Mouse (Mus musculus): ENCODE data around the gene Lamc2. TPM values are rescaled to one million over a fixed set of nuclear protein-coding genes. Genes with fewer than 3 reads are reported as not detected.
"Not testable (repeated sequence)": the region's sequence is repeated elsewhere in the genome, so short reads cannot be mapped to it uniquely, and the experiment has no call there.

Gene Lamc2
- polyA plus RNA-seq, 1 experiment from 2014 or later = 0.53 TPM

DNA sequence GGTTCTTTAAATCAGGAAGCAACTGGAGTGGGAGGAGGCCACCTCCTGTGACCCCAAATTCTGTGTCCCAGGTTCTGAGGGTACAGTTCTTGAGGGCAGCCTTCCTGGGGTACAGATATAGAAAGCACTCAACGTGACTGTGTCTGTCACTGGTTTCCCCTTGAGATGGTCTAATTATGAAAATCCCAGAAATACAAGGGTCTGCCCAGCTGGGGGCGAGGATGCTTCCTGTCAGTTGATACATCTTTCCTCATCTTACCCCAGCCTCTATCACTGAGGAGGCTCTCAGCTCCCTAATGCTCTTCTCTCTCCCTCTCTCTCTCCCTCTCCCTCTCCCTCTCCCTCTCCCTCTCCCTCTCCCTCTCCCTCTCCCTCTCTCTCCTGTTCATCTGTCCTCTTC lies 96.2 kb downstream of the Lamc2 start:
- H3K4me1 ChIP-seq = no peaks in the 10 kb centered on the region
- no peak for ATAC-seq (ENCODE audit: low FRiP score, low read depth)
- no peaks in the 10 kb centered on the region; the same call in 1 of the 2 replicates for H3K27me3 ChIP-seq (replicated peaks)
- H3K4me3 ChIP-seq = no peak overlapping the region
- no peaks in the 10 kb centered on the region for H3K9me3 ChIP-seq
- WGBS = 74% methylated on average over 2 of the region's 2 CpGs
- H3K4me2 ChIP-seq (replicated peaks) = no peak overlapping the region
- no peak overlapping the region for H3K9ac ChIP-seq
- H3K36me3 ChIP-seq = peaks cover 3% of the 10 kb centered on the region; the same call in 1 of the 2 replicates
- H3K27ac ChIP-seq = no peak overlapping the region

DNA sequence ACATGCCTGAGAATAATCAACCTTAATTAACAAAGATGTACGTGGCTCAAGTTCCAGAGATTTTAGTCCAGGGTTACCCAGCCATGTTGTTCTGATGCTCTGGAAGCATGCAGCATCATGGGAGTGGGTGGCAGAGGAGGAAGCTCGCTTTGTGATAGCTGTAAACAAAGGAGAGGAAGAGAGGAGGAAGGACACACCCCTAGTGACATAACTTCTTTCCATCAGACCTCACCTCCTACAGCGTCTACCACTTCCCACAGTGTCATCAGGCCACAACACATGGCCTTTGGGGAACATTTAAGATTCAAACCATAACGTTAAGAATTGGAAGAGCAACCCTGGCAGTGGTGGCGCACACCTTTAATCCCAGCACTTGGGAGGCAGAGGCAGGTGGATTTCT lies 98.5 kb downstream of the Lamc2 start:
- WGBS = 85% methylated on average over 5 of the region's 5 CpGs
- Histone ChIP-seq H3K4me3 (no peak overlapping the region), H3K36me3 (peaks cover 4% of the 10 kb centered on the region; the same call in 1 of the 2 replicates), H3K27me3 (replicated peaks) (no peaks in the 10 kb centered on the region), H3K4me1 (no peaks in the 10 kb centered on the region), H3K27ac (no peak overlapping the region), H3K9me3 (no peaks in the 10 kb centered on the region), H3K4me2 (replicated peaks) (no peak overlapping the region), H3K9ac (no peak overlapping the region)
- no peak for ATAC-seq (ENCODE audit: low FRiP score, low read depth)

DNA sequence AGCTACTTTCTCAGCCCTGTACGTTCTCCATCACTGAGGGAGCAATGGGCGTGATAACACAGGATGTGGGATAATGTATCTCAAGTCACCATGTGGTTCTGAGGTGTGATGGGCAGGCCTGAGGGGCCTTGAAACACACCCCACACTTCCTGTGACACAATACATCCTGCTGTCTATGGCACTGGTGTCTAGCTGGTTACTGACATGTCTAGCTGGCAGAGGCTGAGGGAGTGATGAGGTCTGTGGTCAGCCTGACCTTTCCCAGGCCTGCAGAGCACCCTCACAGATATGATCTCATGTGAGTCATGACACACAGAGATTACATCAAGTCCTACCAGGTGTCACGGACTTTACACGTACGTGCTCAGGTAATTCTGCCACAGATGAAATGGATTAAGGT lies 101.0 kb downstream of the Lamc2 start:
- Histone ChIP-seq H3K27me3 (replicated peaks) (no peaks in the 10 kb centered on the region), H3K4me1 (no peaks in the 10 kb centered on the region), H3K9ac (no peak overlapping the region), H3K27ac (no peak overlapping the region), H3K9me3 (no peaks in the 10 kb centered on the region), H3K4me2 (replicated peaks) (no peak overlapping the region), H3K36me3 (peaks cover 4% of the 10 kb centered on the region; the same call in 1 of the 2 replicates), H3K4me3 (no peak overlapping the region)
- WGBS = 89% methylated on average over 5 of the region's 5 CpGs
- no peak for ATAC-seq (ENCODE audit: low FRiP score, low read depth)

DNA sequence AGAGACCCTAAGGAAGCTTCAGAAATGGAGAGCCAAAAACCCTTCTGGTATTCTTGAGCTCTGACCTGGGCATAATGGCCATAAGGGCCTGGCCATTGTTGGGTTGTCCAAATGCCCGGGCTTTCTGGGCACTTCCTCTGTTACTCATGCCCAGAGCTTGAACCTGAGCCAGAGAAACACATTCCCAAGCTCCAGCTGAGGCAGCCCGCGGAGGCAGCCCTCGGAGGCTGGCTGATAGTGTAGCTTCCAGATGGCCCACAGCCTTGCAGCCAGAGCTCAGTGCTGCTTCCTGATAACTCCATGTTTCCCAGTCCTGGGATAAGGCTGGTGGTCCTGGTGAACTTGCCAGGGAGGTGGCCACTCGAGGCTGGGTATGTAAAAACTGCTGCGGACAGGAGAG lies 102.1 kb downstream of the Lamc2 start:
- no peak overlapping the region for H3K9ac ChIP-seq
- no peaks in the 10 kb centered on the region for H3K4me1 ChIP-seq
- H3K4me2 ChIP-seq (replicated peaks) = no peak overlapping the region
- H3K9me3 ChIP-seq = no peaks in the 10 kb centered on the region
- 74% methylated on average over 6 of the region's 6 CpGs for WGBS
- ATAC-seq (ENCODE audit: low FRiP score, low read depth) = no peak
- H3K27ac ChIP-seq = no peak overlapping the region
- no peak overlapping the region for H3K4me3 ChIP-seq
- H3K36me3 ChIP-seq = peaks cover 4% of the 10 kb centered on the region; the same call in 1 of the 2 replicates
- no peaks in the 10 kb centered on the region for H3K27me3 ChIP-seq (replicated peaks)

DNA sequence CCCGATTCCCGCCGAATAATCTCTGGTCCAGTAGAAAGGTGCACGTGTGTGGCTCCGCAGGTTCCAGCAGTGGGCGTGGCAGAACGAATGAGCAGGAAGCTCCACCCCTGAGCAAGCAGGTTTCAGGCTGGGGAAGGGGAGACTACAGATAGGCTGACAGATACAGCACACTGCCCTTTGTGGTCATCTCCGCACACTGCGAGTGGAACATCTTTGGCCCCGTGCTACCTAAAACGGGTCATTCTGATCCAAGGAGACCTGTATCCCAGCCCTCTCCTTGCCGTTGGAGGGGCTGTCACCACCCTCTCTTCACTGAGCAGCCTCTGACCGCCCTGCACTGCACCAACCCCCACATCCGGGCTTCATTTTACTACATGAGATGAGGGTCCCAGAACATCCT lies 103.0 kb downstream of the Lamc2 start:
- not testable (repeated sequence) for H3K27ac ChIP-seq; H3K27me3 ChIP-seq (replicated peaks); H3K9me3 ChIP-seq; H3K4me2 ChIP-seq (replicated peaks); ATAC-seq (ENCODE audit: low FRiP score, low read depth); H3K9ac ChIP-seq; H3K4me1 ChIP-seq; H3K36me3 ChIP-seq; H3K4me3 ChIP-seq
- 80% methylated on average over 11 of the region's 14 CpGs for WGBS

DNA sequence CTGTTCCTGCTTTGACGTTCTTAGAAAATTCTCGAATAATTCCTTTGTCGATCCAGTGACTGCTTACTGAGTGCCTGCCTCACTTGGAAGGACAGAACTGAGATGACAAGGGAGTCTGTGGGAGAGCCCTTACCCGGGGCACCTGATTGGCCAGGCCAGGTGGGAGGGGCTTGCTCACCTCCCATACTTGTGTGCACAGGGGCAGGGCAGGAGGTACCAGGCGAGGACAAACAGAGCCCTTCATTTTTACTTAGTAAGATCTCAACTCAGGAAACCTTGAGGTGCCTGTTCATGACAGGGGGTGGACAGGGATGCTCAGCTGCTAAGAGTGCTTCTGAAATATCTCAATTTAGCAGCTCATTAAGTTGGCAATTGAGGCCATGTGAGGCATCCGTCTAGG lies 110.3 kb downstream of the Lamc2 start:
- 61% methylated on average over 6 of the region's 6 CpGs for WGBS
- Histone ChIP-seq H3K9ac (no peak overlapping the region), H3K4me3 (no peak overlapping the region), H3K27me3 (replicated peaks) (peaks cover 31% of the 10 kb centered on the region), H3K4me2 (replicated peaks) (no peak overlapping the region), H3K9me3 (no peaks in the 10 kb centered on the region), H3K27ac (no peak overlapping the region), H3K36me3 (peaks cover 8% of the 10 kb centered on the region), H3K4me1 (peaks cover 11% of the 10 kb centered on the region; the same call in 1 of the 2 replicates)
- no peak for ATAC-seq (ENCODE audit: low FRiP score, low read depth)

DNA sequence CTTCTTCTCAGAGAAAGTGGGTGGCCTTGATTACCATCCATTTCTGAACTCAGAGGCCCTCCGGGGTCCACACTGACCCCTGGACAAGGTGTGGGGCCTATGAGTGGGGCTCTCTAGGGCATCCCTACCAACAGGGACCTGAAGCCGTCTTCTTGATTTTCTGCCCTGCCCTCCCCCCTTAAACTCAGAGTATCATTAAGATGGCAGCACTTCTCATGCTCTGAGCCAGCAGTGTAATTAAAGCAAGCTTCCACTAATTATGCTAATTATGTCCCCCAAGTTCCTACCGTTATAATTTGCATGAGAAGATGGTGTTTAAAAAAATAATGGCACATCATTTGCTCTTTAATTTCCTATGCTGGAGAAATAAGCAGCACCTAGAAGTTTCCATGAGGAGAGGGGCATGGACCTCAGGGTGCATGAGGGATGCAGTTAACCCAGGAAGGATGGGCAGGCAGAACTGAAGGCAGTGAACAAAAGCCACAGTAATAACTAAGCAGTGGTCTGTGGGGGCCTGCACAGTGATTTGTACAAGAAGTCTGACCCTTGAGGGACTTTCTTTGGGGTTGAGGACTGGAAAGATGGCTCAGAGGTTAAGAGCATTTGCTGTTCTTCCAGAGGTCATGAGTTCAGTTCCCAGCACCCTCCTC lies 111.0 kb downstream of the Lamc2 start:
- 73% methylated on average over 3 of the region's 3 CpGs for WGBS

DNA sequence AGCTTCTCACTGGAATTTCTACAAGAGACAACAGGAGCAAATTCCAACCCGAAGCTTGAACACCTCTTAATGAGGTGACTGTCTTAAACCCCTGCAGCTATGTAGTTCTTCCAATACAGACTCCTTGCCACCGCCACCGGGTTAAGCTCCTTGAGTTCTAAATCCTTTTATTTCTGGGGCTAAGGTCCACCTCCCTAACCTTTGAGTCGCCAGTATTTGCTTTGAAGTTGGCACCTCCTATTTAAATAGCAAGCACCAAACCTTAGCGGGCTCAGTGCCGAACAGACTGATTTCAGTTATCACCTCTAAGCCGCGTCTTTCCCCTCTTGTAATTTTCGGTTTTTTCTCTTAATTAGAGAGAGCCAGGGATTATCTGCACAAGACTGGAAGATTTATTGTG lies 112.8 kb downstream of the Lamc2 start:
- WGBS = 12% methylated on average over 9 of the region's 9 CpGs
- Histone ChIP-seq H3K9ac (no peak overlapping the region), H3K27ac (no peak overlapping the region), H3K27me3 (replicated peaks) (peaks cover 34% of the 10 kb centered on the region), H3K4me3 (no peak overlapping the region), H3K4me1 (peaks cover 11% of the 10 kb centered on the region; the same call in 1 of the 2 replicates), H3K4me2 (replicated peaks) (no peak overlapping the region), H3K36me3 (peaks cover 8% of the 10 kb centered on the region), H3K9me3 (no peaks in the 10 kb centered on the region)
- no peak for ATAC-seq (ENCODE audit: low FRiP score, low read depth)

More for the DNA sequence above, 111.0 kb downstream of the Lamc2 start:
- no peak overlapping the region for H3K27ac ChIP-seq
- H3K27me3 ChIP-seq (replicated peaks) = peaks cover 34% of the 10 kb centered on the region
- ATAC-seq (ENCODE audit: low FRiP score, low read depth) = no peak
- H3K4me3 ChIP-seq = no peak overlapping the region
- peaks cover 11% of the 10 kb centered on the region; the same call in 1 of the 2 replicates for H3K4me1 ChIP-seq
- no peak overlapping the region for H3K9ac ChIP-seq
- no peak overlapping the region for H3K4me2 ChIP-seq (replicated peaks)
- peaks cover 8% of the 10 kb centered on the region for H3K36me3 ChIP-seq
- H3K9me3 ChIP-seq = no peaks in the 10 kb centered on the region

Other genes starting within 250 kb of the Lamc2 start
- 51.1 and 52.2 TPM in 2 replicates for gene Nmnat2, start 231.5 kb downstream of the Lamc2 start, polyA plus RNA-seq (2016; fragmentation: Nextera tagmentation; extraction: Ambion mirVana)
- 31.7 and 36.8 TPM in 2 replicates for gene Lamc1, start 146.3 kb upstream of the Lamc2 start, polyA plus RNA-seq (2016; fragmentation: Nextera tagmentation; extraction: Ambion mirVana)
- gene Shcbp1l, start 238.7 kb upstream of the Lamc2 start, polyA plus RNA-seq (2016; fragmentation: Nextera tagmentation; extraction: Ambion mirVana) = 0.27 and 0.28 TPM in 2 replicates